Mouse (Mus musculus) bone marrow, adult 2 months (tissue): ENCODE measurements around the gene Rapgefl1.

Experiments
- CTCF ChIP-seq: fragments of 200-500 bp; IDR thresholded peaks from 2 replicates; pipeline ENCODE4 v1.5.1; 2011; ENCODE audit warnings: low read length, control low read depth; ENCODE audit not compliant: control insufficient read depth, insufficient read depth
- POLR2A ChIP-seq: fragments of 200-500 bp; IDR thresholded peaks from 2 replicates; pipeline ENCODE4 v1.6.1; 2011; ENCODE audit warnings: low read depth, mild to moderate bottlenecking, control low read depth, low read length, borderline replicate concordance; ENCODE audit not compliant: control insufficient read depth

- no peak for TF ChIP-seq CTCF
- TF ChIP-seq POLR2A = no peak
Observed at GRCm38 (mm10) chr11:98889077-98889476, 52.5 kb downstream of the Rapgefl1 start.
